Mouse (Mus musculus) erythroid progenitor cell, adult 5-6 weeks (primary cell): ENCODE data around the gene Aebp1. TPM values are rescaled to one million over a fixed set of nuclear protein-coding genes. Genes with fewer than 3 reads are reported as not detected.

Experiments
- ATAC-seq: replicated peaks from 2 replicates; pipeline ENCODE4 v1.8.0; 2016; ENCODE audit warnings: moderate number of reproducible peaks, mild to moderate bottlenecking, moderate TSS enrichment, inconsistent platforms; ENCODE audit not compliant: poor library complexity, low FRiP score, severe bottlenecking
- total RNA-seq, 2 experiments: library from RNA; stranded (forward) in 1 of 2; stranded (reverse) in 1 of 2; fragments of 150-400 nt in 1 of 2; fragments of 186-747, 209-891 nt in 1 of 2; gene quantifications; 2 replicates each; pipeline versions ENCODE4 v1.2.3 to v1.2.4; 2015 to 2017; ENCODE audit warnings: low replicate concordance in 2 of 2

Gene Aebp1
- total RNA-seq (2015; ENCODE audit: low replicate concordance) (1.3 TPM in 1 of 2 replicates, not detected in the other), total RNA-seq (2017; ENCODE audit: low replicate concordance) (not detected in 2 replicates)

DNA sequence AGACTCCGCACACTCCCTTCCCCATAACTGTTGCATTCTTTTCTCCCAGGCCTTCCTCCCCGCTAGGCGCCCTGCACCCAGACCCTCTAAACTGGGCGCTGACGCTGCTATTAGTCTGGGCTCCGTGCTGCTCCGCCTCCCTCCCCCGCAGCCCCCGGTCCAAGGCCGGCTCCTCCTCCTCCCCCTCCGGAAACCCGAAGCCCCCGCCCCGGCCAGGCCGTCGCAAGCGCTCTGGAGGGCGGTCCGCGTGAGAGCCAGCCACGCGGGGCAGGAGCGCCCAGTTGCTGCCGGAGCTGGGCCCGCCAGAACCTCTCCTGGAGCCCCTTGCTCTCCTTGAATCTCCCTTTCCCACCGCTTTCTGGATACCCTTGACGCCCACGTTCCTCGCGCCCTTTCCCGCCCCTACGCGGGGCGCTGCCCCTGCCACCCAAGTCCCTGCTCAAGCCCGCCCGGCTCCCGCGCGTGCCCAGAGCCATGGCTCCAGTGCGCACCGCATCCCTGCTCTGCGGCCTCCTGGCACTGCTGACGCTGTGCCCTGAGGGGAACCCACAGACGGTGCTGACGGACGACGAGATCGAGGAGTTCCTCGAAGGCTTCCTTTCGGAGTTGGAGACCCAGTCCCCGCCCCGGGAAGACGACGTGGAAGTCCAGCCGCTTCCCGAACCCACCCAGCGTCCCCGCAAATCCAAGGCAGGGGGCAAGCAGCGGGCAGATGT lies at the start of gene Aebp1:
Gene Aebp1 (plus strand): TSS at position 270 of the 716 bp plus-strand sequence.
- ATAC-seq, result no peak

DNA sequence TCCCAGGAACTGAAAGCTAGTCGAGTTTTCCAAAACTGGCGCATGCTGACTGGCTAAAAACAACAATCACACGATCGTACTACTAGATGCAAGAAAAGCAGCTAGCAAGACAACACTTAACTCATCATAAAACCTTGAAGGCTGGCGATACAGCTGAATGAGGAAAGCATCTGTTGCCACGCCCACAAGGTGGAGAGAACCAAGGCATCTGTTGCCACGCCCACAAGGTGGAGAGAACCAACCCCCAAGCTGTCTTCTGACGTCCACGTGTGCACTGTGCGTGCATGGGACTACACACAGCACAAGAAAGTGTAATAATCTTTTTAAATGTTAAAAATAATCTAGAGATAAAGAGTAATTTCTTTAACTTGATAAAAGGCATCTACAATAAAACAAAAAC lies 48.4 kb upstream of the Aebp1 start:
- ATAC-seq, result no peak

DNA sequence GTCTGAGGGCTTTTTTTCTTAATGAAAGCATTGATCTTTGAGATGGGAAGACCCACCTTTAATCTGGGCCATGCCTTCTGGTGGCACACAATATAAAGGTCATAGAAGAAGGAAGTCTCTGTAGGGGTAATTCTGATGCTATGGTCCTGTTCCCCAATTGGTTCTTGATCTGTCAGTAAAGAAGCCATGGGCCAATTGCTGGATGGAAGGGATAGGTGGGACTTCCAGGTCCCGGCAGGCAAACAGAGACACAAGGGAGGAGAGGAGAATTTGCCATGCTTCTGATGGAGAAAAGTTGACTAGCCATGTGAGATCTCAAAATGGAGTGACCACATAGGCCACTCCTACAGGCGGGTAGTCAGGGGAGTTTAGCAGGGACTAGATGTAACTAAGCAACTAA lies 42.5 kb upstream of the Aebp1 start:
- no peak for ATAC-seq

DNA sequence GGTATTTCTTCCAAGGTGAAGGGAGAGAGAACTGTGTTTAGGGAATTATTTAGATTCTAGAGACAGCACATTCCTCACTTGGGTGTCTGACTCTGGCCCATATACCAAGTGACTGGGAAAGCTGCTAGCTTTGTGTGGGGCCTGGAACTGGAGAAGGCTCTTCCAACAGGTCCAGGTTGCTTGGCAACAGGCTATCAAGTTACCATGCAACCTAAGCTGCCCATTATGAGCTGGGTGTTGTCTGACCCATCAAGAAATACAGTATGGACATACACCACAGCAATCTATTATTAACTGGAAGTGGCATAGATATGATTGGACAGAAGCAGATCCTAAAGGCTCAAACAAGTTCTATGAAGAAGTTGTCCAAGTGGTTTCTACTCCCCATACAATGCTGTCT lies 36.3 kb upstream of the Aebp1 start:
- ATAC-seq, result no peak

DNA sequence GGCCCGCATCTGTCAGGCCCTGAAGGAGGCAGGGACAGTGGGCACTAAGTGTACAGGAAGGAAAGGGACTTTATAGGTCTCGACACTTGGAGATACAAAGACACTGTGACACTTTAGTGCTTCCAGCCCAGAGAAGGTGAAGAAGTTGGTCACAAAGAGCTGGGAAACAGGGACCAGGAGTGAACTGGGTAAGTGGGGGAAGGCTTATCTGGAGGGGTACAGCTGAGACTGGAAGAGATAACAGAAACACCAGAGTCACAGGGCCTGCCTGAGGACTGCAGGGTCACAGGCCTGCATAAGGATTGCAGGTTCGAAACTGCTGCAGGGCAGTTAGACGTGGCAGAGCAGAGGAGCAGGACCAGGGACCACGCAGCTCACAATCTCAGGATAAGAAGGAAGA lies 33.8 kb upstream of the Aebp1 start:
- no peak for ATAC-seq

DNA sequence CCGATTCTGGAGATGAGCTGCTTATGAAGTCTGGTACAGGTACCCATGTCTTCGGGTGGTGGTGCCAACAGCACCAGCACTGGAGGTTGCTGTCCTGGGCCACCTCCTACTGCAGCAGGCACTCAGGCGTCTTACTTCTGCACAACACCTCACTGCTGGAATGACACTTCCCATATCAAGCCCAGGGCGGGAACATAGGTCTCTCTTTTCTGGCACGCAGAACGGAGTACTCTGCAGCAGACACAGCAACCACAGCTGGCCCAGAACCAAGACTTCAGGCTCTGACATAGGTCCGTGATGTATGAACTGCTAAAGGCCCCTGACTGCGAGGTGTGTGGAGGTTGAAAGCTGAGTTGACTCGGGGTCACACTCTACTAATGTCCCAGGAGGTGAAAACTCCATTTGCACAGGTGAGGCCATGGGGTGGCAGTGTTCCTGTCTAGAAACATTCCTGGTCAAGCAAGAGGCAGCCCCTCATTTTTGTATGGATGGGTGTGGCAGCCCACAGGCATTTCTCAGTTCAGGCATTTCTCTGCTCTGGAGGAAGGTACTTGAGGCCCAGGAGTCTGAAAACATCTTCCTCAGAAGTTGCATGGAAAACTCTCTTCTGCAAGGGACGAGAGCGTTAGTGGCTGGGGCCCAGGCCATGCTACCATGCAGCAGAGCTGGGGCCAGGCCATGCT lies 33.1 kb upstream of the Aebp1 start:
- no peak for ATAC-seq

DNA sequence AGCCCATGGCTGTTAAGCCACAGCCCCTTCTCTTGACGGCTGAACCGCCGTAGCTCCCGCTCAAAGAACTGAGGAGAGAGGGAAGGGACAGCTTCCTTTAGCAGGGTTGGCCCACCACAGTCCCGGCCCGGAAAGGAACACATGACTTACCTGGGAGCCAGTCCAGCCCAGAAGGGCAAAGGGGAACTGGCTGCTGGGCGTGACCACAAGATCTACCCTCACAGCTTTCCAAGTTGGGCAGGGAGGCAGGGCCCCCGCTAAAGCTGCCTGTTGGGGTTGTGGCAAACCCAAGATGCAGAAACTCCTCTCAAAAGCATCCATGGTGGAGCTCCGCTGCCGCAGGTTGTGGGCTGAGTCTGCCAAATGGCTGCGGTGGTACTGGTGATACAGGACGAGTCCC lies 32.4 kb upstream of the Aebp1 start:
- ATAC-seq, result no peak

DNA sequence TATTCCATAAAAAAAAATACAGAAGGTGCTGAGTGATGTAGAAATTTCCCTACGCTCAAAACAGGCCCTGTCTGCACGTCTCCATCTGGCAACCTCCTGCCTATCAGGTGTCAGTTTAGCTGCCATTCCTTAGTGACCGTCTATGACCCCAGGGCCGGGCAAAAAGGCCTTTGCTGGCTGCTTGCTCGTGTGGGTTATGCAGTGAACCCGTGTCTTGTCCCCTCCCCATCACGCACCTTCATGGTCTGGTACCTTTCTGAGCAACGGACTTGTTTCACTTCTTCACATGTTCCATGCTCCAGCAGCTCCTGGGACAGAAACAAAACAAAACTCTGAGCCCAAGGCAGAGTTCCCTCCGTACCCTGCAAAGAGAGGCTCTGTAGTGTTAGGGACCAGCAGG lies 27.2 kb upstream of the Aebp1 start:
- no peak for ATAC-seq

DNA sequence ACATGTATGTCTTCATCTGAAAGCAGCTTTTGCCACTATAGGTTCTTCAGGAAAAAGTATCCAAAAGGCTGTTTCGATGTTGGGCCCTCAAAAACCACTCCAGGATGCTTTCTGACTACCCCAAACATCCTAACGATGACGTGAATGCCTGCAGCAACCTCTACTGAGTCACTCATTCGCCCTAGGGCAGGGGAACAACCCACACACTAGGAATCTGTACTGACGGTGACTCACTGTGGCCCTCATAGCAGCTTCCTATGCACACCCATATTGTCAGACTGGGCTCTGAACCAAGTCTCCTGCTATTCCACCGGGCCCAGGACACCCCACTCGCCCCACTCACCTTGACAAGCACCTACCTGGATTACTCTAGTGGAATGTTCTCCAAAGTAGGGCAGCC lies 26.7 kb upstream of the Aebp1 start:
- ATAC-seq, result no peak

DNA sequence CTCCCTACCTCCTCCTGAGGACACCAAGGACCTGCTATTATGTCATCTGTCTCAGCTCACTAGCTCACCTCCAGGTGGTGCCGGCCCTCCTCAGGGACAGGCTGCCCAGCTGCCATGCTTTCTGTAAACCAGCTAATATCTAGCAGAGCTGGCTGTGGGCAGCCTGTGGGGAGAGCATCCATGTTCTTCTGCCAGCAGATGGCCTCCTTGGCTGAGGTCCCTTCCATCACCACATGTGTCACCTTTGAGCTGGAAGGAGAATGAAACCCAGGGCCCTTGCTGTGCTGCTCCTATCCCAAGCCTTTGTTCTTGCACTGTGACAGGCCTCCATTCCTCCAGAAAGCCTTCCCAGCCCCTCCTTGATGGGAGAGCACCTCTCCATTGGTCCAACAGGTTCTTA lies 25.6 kb upstream of the Aebp1 start:
- no peak for ATAC-seq

DNA sequence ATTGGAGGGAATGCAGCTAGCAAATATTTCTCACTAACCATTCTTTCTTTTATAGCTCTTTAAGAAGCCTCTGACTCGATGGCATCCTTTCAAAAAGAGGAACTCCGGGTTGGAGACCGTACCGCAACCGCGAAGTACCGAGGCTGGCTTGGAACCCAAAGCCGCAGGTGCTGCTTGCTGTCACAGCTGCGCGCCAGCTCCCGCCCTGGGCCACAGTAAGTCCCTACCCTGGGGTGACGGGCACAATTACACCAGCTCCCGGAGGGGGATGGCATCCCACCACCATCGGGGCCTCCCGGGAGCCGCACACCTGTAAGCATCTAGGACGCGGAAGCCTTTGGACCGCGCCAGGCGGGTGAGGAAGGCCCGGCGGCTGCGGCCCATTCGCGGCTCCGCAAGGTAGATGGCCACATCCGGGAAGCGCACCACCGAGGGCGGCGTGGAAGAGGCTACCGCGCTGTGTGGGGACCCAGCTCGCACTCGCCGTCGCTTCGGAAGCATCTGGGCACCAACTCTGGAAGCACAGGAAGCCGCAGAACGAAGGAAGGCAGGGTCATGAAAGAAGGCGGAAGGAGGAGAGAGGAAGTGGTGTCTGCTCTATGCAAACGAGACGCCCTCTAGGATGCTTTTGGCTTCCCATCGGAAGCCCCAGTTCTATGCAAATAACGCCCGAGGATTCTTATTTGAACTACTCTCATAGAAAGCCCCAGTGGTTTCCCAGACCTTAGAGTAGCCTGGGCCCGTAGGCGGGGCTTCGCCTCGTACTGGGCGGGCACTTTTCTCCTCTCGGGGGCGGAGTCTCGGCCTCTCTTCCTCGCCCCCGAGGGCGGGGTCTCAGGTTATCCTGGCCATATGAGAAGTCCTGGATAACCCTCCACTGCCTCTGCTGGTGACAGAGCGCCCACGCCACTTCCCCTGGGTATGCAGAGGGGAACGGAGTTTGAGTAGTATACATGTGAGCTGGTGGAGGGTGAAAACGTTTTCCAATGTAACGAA lies 24.2 kb upstream of the Aebp1 start, which contains the start of gene Polm:
Gene Polm (minus strand): TSS at position 766 of the 996 bp plus-strand sequence.
- peak; percentile 97 for ATAC-seq

DNA sequence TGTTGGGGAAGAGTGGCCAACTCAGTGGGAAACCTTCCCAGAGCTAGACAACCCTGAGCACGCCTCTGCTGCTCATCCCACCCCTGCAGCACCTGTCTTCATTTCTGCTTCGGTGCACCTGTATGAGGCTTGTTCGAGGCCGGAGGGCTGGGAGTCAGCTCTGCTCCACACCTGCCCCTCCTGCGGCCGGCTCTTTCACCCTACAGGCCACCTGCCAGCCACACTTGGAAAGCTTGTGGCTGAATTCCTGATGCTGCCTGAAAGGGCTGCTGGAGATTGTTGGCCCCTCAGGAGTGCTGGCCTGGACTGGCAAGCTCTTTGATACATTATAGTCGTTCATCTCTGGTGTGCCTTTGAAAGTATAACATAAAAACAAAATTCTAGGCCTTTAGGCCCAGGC lies 21.4 kb upstream of the Aebp1 start:
- no peak for ATAC-seq

DNA sequence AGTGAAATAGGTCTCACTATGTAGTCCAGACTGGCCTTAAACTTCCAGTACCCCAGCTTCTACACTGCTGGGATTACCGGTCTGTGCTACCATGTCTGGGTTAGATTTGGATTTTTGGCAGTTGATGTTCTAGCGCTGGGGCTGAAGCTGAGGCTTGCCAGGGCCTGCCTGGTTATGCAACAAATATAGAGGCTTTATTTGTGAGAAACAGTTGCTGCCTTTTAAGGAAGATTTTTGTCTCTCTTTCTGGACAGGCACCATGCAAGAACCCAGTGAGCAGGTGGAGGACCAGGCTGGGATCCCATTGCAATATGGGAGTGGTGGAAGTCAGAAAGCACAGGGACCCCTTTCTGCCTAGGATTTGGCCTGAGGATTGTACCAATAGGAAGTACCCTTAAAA lies 20.0 kb upstream of the Aebp1 start:
- ATAC-seq, result no peak

DNA sequence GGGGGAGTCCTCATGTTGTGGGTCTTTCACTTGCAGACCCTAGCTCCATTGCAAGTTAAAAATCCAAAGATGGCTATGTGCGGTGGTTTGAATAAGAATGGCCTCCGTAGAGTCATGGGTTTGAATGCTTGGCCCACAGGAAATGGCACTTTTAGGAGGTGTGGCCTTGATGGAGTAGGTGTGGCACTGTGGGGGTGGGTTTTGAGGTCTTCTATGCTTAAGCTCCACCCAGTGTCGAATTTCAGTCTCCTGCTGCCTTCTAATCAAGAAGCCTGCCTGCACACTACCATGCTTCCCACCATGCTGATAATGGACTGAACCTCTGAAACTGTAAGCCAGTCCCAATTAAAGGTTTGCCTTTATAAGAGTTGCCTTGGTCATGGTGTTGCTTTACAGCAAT lies 18.6 kb upstream of the Aebp1 start:
- no peak for ATAC-seq

DNA sequence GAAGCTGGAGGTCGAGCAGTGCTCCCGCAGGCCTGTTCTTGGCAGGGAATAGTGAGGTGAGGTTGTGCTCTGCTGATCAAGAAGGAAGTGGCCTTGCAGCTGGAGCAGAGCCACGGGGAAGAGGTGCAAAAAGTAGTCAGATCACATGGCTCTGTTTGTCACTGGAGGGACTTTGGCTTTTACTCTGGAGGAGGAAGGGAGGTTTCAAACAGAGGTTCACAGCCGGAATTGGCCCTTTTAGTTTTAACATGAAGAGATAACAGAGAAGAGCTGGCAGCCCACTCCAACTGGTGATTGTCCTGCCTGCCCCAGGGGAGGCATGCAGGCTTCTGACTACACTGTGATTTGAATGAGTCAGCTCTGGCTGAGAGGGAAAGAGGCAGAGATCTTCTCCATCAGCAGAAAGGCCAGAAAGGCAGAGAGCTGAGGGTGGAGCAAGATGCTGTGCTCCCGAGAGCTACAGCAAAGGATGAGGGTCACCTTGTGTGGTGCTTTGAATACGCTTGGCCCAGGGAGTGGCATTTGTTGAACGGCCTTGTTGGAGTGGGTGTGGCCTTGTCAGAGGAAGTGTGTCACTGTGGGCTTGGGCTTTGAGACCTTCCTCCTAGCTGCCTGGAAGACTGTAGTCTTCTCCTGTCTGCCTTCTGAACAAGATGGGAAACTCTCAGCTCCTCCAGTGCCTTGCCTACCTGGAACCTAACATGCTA lies 15.0 kb upstream of the Aebp1 start:
- ATAC-seq, result no peak

DNA sequence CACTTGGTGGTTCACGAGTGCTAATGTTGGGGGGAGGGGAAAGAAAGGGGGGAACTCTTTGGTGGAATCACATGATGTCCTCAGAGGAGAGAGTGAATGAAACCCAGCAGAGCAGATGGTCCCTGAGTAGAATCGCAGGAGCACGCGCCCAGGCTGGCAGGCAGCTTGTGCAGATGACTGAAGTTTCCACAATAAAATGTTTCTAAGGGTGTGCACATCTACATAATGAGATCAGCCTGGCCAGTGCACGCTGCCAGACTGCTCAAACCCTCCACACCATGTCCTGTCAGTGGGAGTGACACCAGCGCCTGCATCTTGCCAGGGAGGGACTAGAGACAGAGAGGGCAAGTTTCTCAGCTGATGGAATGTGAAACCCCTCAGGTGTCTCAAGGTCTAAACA lies 13.0 kb upstream of the Aebp1 start:
- no peak for ATAC-seq

DNA sequence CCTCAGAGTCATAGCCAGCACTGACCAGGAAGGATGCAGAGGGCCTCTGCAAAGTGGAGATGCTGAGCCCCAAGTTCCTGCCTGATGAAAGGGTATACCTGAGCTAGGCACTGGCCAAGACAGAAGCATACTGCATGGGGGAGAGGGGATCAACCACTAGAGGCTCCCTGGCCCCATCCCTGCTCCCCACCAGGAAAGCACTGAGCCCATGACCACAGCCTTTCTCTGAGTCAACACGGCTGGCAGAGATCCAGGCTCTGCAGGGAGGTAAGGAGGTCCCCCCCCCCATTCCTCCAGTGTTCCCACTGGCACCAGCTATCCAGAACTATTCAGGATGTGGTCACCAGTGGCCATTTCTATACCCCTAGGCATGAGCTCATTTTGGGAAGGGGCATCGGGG lies 12.4 kb upstream of the Aebp1 start:
- 0 out of 2 replicates have a peak, but pooled peaks have one; percentile 19 for ATAC-seq

DNA sequence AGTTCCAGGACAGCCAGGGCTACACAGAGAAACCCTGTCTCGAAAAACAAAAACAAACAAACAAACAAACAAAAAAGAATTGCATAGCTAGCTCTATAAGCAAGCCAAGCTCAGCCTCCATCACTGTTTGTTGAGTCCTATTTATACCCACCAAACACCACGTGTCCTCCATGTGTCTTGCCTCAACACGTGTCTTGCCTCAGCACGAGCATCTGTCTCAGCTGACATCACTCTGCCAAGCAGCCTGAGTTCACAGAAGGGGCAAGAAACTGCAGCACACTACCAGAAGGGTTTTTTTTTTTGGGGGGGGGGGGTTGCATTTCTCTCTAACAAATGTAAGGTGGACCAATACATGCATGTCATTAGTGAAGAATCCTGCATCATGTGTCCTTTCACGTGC lies 11.3 kb upstream of the Aebp1 start:
- ATAC-seq, result no peak

DNA sequence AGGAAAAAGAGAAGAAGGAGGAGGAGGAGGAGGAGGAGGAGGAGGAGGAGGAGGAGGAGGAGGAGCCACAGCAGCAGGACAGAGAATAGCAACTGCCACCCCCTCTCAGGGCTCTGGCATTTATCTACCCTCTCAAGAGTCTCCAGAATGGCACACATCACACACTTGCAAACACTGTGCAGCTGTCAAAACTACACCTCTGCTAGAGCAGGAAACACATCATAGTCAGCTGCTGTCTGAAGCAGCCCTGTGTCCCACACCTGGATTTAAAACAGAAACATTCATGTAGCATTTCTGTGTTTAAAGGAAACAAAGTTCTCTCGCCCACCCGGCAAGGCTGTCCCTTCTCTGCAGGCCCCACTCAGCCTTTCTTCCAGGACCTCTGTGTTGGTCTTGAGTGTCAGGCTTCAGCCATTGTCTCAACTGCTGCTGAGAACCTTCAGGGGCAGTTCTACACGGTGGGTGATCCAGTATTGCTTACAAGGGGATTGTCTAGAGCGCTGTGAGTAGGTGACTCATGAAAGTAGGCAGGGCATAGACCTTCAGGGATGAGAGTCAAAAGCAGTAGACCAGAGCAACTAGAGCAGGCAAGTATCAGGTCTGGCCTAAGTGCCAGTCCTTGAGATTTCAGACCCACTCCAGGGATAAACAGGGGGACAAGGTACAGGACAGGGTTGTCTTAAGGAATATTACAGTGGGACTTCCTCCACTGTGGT lies 10.6 kb upstream of the Aebp1 start:
- ATAC-seq, result 0 out of 2 replicates have a peak, but pooled peaks have one; percentile 25
